Mouse (Mus musculus): ENCODE data around the gene Kmt5c. TPM values are rescaled to one million over a fixed set of nuclear protein-coding genes. Genes with fewer than 3 reads are reported as not detected.

The Kmt5c gene
- polyA plus RNA-seq, 2 experiments from 2014 or later = 19.7 to 28.9 TPM

DNA sequence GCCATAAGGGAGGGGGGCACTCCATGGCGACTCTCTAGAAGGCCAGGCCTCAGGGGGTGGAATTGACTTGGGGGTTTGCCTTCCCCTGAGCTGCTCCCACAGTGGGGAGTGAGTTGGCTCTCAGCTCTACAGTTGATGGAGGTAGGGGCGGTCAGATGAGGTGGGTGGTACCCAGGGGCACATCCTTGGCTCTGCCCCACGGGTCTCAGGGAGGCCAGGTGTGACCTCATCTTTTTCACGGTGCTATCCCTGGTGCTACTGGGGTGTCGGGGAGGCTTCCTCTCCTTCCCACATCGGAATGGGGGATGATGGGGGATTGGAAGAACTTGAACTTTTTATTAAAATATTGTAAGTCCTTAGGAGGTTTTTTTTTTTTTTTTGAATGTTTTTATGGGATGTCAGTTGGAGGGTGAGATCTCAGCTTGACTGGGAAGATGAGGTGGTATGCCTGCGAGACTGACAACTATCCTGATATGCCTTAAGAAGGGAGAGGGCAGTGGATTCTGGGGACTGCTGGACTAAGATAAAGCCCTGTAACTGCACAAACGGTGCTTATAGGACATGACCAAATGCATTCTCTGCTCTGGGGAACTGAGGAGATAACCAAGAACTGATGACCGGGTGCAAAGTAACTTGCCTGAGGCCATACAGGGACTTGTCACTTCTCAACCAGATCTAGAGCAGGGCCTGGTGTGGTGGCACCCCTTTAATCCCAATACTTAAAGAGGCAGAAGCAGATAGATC, 7.4 kb downstream of the Kmt5c start:
- ATAC-seq = no peak

DNA sequence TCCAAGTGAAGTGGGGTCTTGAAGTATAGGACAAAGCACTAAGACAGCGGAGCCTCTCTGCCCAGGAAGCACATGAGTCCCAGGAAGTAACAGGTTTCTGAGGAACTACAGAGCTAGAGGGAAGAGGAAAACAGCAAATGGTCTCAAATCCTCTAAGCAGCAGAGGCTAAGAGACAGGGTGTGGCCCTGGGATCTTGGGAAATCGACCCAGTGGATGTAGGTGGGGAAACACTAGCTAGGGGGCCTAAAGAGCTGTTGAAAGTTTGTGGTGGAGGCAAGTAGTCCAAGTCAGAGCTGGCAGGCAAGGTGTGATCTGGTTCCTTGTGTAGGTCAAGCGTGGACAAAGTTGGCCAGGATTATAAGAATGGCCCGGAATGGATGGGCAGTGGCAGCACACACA, 8.4 kb downstream of the Kmt5c start:
- ATAC-seq = no peak

DNA sequence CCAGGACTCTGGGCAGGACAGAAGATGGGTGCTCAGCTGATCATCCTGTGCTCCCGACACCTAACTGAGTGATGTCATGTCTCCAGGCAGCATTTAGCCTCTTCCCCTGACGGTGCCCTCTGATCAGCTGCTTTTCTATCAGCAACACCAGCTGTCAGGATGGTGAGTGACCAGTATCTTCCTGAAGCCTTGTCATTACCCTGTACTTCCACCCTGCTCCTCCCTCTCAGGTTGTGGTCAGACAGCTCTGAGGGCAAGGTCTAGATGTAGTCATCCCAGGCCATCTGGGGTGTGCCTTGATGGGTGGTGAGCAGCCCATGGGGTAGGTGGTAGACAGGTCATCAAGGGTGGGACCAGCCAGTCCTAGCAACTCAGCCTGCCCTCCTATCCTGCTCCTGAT, 9.3 kb downstream of the Kmt5c start:
- no peak for ATAC-seq

DNA sequence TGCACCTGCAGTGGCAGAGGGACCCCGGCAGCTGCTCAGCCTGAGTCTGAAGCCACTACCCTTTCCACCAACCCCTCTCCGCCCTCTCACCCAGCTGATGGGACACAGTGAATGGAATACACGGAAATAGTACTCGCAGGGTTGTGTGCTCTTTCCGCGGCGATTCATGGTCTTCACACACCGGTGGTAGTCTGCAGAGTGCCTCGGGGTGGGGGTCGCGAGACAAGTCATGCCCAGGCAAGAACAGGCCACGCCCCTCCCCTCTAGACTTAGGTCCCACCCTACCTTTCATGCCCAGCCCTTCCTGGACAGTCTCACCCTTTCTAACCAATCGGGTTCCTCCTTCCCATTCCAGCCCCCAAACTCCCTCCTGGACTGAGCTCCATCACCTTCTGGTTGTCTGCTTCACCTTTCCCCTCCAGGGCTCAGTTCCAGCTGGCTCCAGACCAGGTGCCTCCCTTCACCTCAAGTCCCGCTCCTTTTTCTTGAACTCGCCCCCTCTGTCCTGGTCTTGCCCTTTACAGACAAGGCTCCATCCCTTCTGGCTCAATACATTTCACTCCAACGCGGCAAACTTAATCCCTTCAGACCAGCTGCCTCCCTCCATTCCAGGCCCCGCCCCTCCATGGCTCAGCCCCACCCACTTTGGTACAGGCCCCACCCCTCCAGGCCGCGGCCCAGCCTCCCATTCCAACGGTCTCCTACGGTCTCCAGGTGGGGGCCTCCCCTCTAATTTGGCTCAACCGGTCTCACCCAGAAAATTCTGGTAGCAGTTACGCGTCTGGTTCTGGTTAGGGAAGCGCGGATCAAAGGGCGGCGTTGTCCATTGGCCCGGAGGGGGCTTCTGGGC, 12.3 kb downstream of the Kmt5c start:
- no peak for ATAC-seq

- peak; percentile 28 for ATAC-seq
Measured at GRCm38 (mm10) chr7:4752821-4753570, 13.1 kb downstream of the Kmt5c start, which contains the start of gene Cox6b2. TSS of gene Cox6b2 (minus strand) at chr7:4753094.

DNA sequence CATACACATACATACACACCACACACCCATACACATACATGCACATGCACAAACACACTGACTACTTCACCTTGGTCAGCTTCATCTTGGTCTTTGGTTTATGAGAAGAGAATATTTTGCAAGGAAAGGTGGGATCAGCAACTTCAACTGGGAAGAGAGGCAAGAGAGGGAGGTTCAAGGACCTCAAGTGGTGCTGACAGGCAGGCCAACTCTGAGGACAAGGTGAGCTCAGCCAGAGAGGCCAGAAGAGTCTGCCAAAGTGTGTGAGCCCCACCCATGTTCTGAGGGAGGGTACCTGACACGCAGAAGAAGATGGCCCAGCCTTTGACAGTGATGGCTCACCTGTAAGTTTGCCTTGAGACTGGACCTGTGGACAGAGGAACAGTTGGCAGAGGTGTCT, 19.8 kb downstream of the Kmt5c start:
- no peak for ATAC-seq

- ATAC-seq = no peak
Measured at GRCm38 (mm10) chr7:4764946-4765710, 25.2 kb downstream of the Kmt5c start.

GRCm38 (mm10) chr7:4771202-4771601, 31.3 kb downstream of the Kmt5c start, which contains the start of gene Fam71e2:
TSS of gene Fam71e2 (minus strand) at chr7:4771302.
- no peak for ATAC-seq

- no peak for ATAC-seq
Measured at GRCm38 (mm10) chr7:4776131-4776530, 36.2 kb downstream of the Kmt5c start.

- ATAC-seq = peak; percentile 32
Measured at GRCm38 (mm10) chr7:4776861-4777830, 37.2 kb downstream of the Kmt5c start.

DNA sequence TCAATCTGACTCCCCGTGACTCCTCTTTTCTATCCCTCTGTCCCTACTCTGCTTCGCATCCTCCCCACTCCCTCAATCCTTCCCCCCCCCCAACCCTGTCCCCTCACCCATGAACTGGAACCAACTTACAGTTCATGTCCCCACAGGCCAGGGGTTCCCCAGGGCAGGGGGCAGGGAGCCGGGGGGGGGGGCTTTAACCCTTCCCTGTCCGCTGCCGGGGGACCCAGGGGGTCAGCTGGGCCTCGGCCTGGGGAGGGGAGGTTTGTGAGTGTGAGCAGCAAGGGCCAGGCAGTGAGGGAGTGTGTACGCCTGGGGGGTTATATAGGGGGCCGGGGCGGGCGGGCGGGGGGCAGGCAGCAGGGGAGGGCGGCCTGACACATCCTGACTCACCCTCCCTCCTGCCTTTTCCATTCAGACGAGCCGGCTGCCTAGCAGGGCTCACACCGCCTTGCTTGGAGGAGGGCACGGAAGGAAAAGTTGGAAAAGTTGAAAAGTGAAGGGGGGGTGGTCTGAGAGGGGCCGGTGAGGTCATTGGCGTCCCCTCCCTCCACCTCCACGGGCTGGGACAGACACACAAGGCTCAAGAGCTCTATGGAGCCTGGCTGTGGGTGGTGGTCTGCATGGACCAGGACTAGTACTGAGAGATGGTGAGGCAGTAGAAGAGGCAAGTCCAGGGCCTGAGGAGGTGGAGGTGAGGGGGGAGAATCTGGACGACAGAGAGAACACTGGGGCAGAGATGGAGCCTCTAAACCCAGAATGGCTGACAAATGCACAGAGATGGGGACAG, 38.1 kb downstream of the Kmt5c start:
- no peak for ATAC-seq

DNA sequence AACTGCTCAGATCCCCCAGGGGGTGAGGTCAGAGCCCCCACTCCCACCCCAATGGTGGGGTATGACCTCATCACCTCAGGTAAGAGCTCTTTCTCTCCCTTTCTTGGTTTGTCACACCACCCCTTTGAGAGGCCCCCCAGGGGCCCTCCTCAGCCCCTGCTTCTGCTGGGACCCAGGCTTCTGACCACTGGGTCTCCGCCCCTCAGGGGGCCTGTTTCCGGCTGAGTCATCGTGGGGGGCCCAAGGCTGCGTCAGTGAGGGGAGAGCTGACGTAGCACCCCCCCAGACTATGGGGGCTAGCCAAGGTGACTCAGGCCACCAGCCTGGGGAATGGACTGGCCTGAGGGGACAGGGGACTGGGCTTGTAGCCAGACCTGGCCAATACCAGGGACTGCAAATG, 40.0 kb downstream of the Kmt5c start:
- no peak for ATAC-seq

DNA sequence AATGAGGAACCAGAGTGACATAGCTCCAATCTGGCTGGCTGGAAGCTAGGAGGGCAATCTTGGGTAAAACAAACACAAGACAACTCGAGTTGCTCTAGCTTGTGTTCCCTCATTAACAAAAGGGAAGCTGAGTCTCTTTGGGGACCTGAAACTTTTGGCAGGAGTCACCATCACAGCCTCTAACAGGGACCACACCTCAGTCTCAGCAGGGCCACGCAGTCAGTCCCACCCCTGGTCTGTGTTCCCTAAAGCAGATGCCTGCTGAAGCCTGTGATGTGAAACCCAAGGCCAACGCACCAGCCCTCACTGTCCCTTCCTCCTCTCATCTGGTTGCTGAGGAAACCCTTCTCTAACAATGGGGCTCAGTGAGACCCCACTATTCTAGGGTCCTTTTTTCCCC, 42.2 kb downstream of the Kmt5c start:
- ATAC-seq = no peak

DNA sequence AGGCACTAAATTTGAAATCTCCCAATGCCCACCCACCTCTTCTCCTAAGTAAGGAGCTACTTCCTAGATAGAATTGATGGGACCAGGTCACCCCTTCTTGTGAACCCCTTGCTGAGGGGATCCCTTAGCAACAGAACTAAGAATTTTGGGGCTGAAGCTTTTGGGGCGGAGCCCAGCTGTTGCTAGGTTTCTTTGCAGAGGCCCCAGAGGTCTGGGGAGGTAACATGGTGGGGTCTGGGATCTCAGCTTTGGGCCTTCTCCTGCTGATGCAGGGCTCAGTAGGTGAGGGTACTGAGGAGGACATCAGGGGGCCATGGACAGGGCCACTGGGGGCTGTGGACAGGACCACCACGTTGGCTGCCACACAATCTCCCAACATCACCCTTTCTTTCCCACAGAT, 42.8 kb downstream of the Kmt5c start, which contains the start of the genes Il11 and Tmem190:
Il11 (minus strand) TSS at position 101 of the 400 bp plus-strand sequence.
Tmem190 (plus strand) TSS at position 179 of the 400 bp plus-strand sequence.
- ATAC-seq = no peak

GRCm38 (mm10) chr7:4783667-4784268, 43.9 kb downstream of the Kmt5c start:
- ATAC-seq = no peak

DNA sequence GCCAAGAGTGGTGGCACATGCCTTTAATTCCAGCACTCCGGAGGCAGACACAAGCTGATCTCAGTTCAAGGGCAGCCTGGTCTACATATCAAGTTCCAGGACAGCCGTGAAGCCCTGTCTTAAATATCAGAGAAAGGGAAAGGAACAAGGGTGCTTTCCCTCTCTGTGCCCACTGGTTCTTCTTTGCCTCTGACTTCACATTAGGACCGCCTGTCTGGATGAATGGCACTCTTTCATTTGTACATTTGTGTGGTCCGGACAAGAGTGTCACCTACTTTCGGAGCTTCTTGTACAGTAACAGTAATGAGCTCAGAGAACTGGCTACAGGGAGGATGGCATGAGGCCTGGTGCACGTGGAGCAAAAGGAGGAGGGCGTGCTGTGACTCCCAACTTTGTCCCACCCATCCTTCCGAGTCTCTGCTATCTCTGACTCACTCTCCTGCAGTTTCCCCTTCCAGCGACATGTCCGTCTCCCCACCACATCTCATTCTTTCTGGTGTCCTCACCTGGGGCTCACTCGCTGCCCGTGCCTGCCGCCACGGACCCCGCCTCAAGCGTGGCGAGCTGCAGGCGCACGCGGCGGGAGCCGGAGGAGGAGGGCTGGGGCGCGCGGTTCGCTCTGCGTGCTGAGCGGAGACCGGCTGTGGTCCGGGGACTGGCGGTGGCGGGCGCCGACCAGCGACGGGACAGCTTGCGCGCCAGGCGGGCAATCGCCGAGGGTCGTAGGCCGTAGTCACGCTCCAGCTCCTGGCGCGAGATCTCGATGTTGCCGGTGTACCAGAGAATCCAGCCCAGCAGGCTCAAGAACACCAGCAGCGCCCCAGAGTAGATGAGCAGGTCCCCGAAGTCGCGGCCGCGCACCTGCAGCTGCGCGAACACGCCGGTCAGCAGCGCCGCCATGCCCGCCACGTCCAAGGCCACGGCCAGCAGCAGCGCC, 48.9 kb downstream of the Kmt5c start:
- ATAC-seq = no peak

GRCm38 (mm10) chr7:4789436-4789935, 49.6 kb downstream of the Kmt5c start, which contains the start of gene Tmem238:
TSS of gene Tmem238 (minus strand) at chr7:4789656.
- no peak for ATAC-seq
